Mouse (Mus musculus) right cerebral cortex, postnatal 14 days (tissue): ENCODE measurements around the gene Hnrnph2.

Experiments
- DNase-seq: peaks from one replicate; pipeline ENCODE4 v3.0.0; 2022

Gene Hnrnph2

GRCm38 (mm10) chrX:134619695-134620094, 18.7 kb downstream of the Hnrnph2 start:
- DNase-seq, result no peak

- no peak for DNase-seq
Observed at GRCm38 (mm10) chrX:134620254-134620865, 19.4 kb downstream of the Hnrnph2 start.

- no peak for DNase-seq
Observed at GRCm38 (mm10) chrX:134621685-134622084, 20.7 kb downstream of the Hnrnph2 start.

GRCm38 (mm10) chrX:134623350-134623749, 22.4 kb downstream of the Hnrnph2 start:
- no peak for DNase-seq

GRCm38 (mm10) chrX:134628200-134628599, 27.2 kb downstream of the Hnrnph2 start:
- no peak for DNase-seq

- no peak for DNase-seq
Observed at GRCm38 (mm10) chrX:134632710-134633109, 31.7 kb downstream of the Hnrnph2 start.

GRCm38 (mm10) chrX:134635111-134635510, 34.1 kb downstream of the Hnrnph2 start:
- DNase-seq, result no peak

GRCm38 (mm10) chrX:134635860-134636259, 34.9 kb downstream of the Hnrnph2 start:
- no peak for DNase-seq

- no peak for DNase-seq
Observed at GRCm38 (mm10) chrX:134641000-134641760, 40.2 kb downstream of the Hnrnph2 start.

GRCm38 (mm10) chrX:134646338-134646737, 45.4 kb downstream of the Hnrnph2 start:
- no peak for DNase-seq

GRCm38 (mm10) chrX:134647421-134647820, 46.4 kb downstream of the Hnrnph2 start:
- no peak for DNase-seq

GRCm38 (mm10) chrX:134648031-134648692, 47.2 kb downstream of the Hnrnph2 start:
- peak; percentile 66 for DNase-seq

GRCm38 (mm10) chrX:134652061-134652460, 51.1 kb downstream of the Hnrnph2 start:
- no peak for DNase-seq
